Mouse (Mus musculus): ENCODE results near the gene Selenon. TPM values are rescaled to one million over a fixed set of nuclear protein-coding genes. Genes with fewer than 3 reads are reported as not detected.
A peak's percentile ranks its signal among the peaks of the same experiment; 100 is the strongest.

Gene Selenon
- polyA plus RNA-seq (2012; ENCODE audit: insufficient read depth, insufficient read length, missing spikeins): 3.6 and 4.5 TPM in 2 replicates

GRCm38 (mm10) chr4:134551494-134552316, at the start of gene Selenon:
Gene Selenon (minus strand): TSS chr4:134552166.
- peaks cover 6% of the 10 kb centered on the region for H3K4me1 ChIP-seq (ENCODE audit: control insufficient read depth, insufficient read depth, insufficient read length, low read length)
- H3K27ac ChIP-seq (replicated peaks; ENCODE audit: low read depth, low read length): 0 out of 2 replicates have a peak within 1 kb of the TSS, but pooled peaks have one; percentile 21
- peak within 1 kb of the TSS; percentile 88 for H3K4me3 ChIP-seq (ENCODE audit: insufficient read depth, low read depth, low read length)

GRCm38 (mm10) chr4:134601404-134601803, 49.4 kb upstream of the Selenon start:
- Histone ChIP-seq H3K4me3 (ENCODE audit: insufficient read depth, low read depth, low read length) (no peak overlapping the region), H3K27ac (replicated peaks; ENCODE audit: low read depth, low read length) (no peak overlapping the region), H3K4me1 (ENCODE audit: control insufficient read depth, insufficient read depth, insufficient read length, low read length) (peaks cover 22% of the 10 kb centered on the region)

GRCm38 (mm10) chr4:134600777-134601176, 48.8 kb upstream of the Selenon start:
- Histone ChIP-seq H3K27ac (replicated peaks; ENCODE audit: low read depth, low read length) (no peak overlapping the region), H3K4me1 (ENCODE audit: control insufficient read depth, insufficient read depth, insufficient read length, low read length) (peaks cover 22% of the 10 kb centered on the region), H3K4me3 (ENCODE audit: insufficient read depth, low read depth, low read length) (no peak overlapping the region)

- Histone ChIP-seq H3K27ac (replicated peaks; ENCODE audit: low read depth, low read length) (no peak overlapping the region), H3K4me3 (ENCODE audit: insufficient read depth, low read depth, low read length) (no peak overlapping the region), H3K4me1 (ENCODE audit: control insufficient read depth, insufficient read depth, insufficient read length, low read length) (peaks cover 22% of the 10 kb centered on the region)
These were observed 48.1 kb upstream of the Selenon start for GRCm38 (mm10) chr4:134600060-134600459.

- H3K27ac ChIP-seq (replicated peaks; ENCODE audit: low read depth, low read length): no peak overlapping the region
These were observed 45.1 kb upstream of the Selenon start for GRCm38 (mm10) chr4:134596816-134597692.

GRCm38 (mm10) chr4:134594731-134595439, 42.9 kb upstream of the Selenon start:
- Histone ChIP-seq H3K4me1 (ENCODE audit: control insufficient read depth, insufficient read depth, insufficient read length, low read length) (peaks cover 5% of the 10 kb centered on the region; the same call in 1 of the 2 replicates), H3K27ac (replicated peaks; ENCODE audit: low read depth, low read length) (no peak overlapping the region), H3K4me3 (ENCODE audit: insufficient read depth, low read depth, low read length) (no peak overlapping the region)

More at GRCm38 (mm10) chr4:134596816-134597692, 45.1 kb upstream of the Selenon start:
- no peak overlapping the region for H3K4me3 ChIP-seq (ENCODE audit: insufficient read depth, low read depth, low read length)
- H3K4me1 ChIP-seq (ENCODE audit: control insufficient read depth, insufficient read depth, insufficient read length, low read length): peaks cover 8% of the 10 kb centered on the region; the same call in 1 of the 2 replicates

GRCm38 (mm10) chr4:134592442-134592841, 40.5 kb upstream of the Selenon start:
- Histone ChIP-seq H3K4me1 (ENCODE audit: control insufficient read depth, insufficient read depth, insufficient read length, low read length) (peaks cover 5% of the 10 kb centered on the region; the same call in 1 of the 2 replicates), H3K4me3 (ENCODE audit: insufficient read depth, low read depth, low read length) (no peak overlapping the region), H3K27ac (replicated peaks; ENCODE audit: low read depth, low read length) (no peak overlapping the region)

- H3K4me1 ChIP-seq (ENCODE audit: control insufficient read depth, insufficient read depth, insufficient read length, low read length): peaks cover 5% of the 10 kb centered on the region; the same call in 1 of the 2 replicates
- no peak overlapping the region for H3K27ac ChIP-seq (replicated peaks; ENCODE audit: low read depth, low read length)
- no peak overlapping the region for H3K4me3 ChIP-seq (ENCODE audit: insufficient read depth, low read depth, low read length)
These were observed 39.6 kb upstream of the Selenon start for GRCm38 (mm10) chr4:134591506-134592061.

- Histone ChIP-seq H3K27ac (replicated peaks; ENCODE audit: low read depth, low read length) (no peak overlapping the region), H3K4me1 (ENCODE audit: control insufficient read depth, insufficient read depth, insufficient read length, low read length) (peaks cover 5% of the 10 kb centered on the region; the same call in 1 of the 2 replicates), H3K4me3 (ENCODE audit: insufficient read depth, low read depth, low read length) (no peak overlapping the region)
These were observed 38.4 kb upstream of the Selenon start for GRCm38 (mm10) chr4:134590227-134590926.

- Histone ChIP-seq H3K4me1 (ENCODE audit: control insufficient read depth, insufficient read depth, insufficient read length, low read length) (peaks cover 5% of the 10 kb centered on the region; the same call in 1 of the 2 replicates), H3K27ac (replicated peaks; ENCODE audit: low read depth, low read length) (no peak overlapping the region), H3K4me3 (ENCODE audit: insufficient read depth, low read depth, low read length) (no peak overlapping the region)
These were observed 37.8 kb upstream of the Selenon start for GRCm38 (mm10) chr4:134589786-134590185.

- H3K4me3 ChIP-seq (ENCODE audit: insufficient read depth, low read depth, low read length): no peak overlapping the region
- H3K4me1 ChIP-seq (ENCODE audit: control insufficient read depth, insufficient read depth, insufficient read length, low read length): peaks cover 5% of the 10 kb centered on the region; the same call in 1 of the 2 replicates
- no peak overlapping the region for H3K27ac ChIP-seq (replicated peaks; ENCODE audit: low read depth, low read length)
These were observed 37.0 kb upstream of the Selenon start for GRCm38 (mm10) chr4:134588951-134589350.

- no peak overlapping the region for H3K27ac ChIP-seq (replicated peaks; ENCODE audit: low read depth, low read length)
- peaks cover 5% of the 10 kb centered on the region; the same call in 1 of the 2 replicates for H3K4me1 ChIP-seq (ENCODE audit: control insufficient read depth, insufficient read depth, insufficient read length, low read length)
- H3K4me3 ChIP-seq (ENCODE audit: insufficient read depth, low read depth, low read length): no peak overlapping the region
These were observed 36.3 kb upstream of the Selenon start for GRCm38 (mm10) chr4:134588287-134588686.

GRCm38 (mm10) chr4:134587636-134588197, 35.8 kb upstream of the Selenon start:
- Histone ChIP-seq H3K4me1 (ENCODE audit: control insufficient read depth, insufficient read depth, insufficient read length, low read length) (peaks cover 5% of the 10 kb centered on the region; the same call in 1 of the 2 replicates), H3K4me3 (ENCODE audit: insufficient read depth, low read depth, low read length) (no peak overlapping the region), H3K27ac (replicated peaks; ENCODE audit: low read depth, low read length) (no peak overlapping the region)

Data from brown adipose tissue, adult 24 weeks (tissue).